Mouse (Mus musculus): ENCODE measurements around the gene Vti1a.

DNA sequence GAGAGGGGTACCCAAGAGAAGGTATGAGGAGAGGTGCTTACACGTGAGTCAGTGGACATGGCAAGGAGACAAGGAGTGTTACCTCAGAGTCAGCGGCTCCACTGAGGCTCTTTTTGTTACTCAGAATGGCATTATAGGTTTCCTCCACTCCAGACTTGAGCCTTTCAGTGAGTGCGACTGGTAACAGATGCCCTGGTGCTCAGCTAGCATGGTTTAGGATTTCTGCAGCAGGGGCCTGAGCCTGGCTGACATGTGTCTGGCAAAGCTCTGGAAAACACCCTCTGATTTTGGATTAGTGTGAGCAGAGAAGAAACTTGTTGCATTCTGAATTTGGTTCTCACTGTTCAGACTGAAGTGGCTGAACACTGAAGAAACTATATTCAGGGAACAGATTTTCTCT lies 209.0 kb downstream of the Vti1a start:
- no peak for TF ChIP-seq CTCF (IDR thresholded peaks at IDR 0.05; ENCODE audit: low read depth)
- no peak for TF ChIP-seq EP300 (optimal IDR thresholded peaks at IDR 0.05)

Measured in stomach, postnatal 0 days (tissue).